Mouse (Mus musculus): ENCODE measurements at regions not wholly inside any gene's neighbourhood (a gene's known extent, or its start where the extent isn't known, plus 50 kb on each side); places are given as distances from the start of the nearest gene placed in this dataset.
A peak's percentile ranks its signal among the peaks of the same experiment; 100 is the strongest.

DNA sequence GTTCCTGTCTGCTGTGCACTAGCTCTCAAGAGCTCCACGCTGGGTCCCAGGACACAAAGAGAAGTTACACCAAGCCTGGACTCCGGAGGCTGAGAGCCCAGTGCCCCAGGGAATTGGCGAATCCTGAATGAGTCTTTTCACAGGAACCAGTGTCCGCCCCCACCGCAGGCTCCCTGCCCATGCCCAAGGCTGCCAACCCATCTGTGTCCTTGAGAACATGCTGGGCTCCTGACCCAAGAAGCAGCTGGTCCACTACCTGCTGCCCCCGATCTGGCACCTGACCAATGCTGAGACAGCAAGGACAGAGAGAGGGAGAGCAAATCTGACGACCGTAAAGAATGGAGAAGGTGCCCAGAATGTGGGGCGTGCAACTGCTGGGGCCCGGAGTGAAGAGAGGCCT, 85.2 kb upstream of the Cplx2 start:
- DNase-seq: peak; percentile 22

DNA sequence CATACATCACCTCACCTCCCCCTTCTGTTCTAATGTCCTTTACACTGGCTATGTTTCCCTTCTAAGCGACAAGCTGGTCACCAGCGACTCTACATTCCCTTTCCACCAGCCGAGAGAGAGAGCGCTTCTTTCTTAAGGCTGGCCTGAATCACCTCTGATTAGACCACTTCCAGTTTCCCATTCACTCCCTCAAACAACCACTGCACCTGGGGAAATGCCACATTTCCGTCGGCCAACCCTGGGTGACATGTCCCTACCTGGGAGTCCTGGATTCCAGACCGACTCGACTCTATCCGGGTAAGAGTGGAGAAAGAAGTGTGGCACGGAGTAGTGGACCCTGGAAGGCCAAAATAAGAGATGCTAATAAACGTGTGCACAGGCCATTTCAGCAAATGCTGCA, 84.5 kb upstream of the Cplx2 start:
- DNase-seq: no peak

DNA sequence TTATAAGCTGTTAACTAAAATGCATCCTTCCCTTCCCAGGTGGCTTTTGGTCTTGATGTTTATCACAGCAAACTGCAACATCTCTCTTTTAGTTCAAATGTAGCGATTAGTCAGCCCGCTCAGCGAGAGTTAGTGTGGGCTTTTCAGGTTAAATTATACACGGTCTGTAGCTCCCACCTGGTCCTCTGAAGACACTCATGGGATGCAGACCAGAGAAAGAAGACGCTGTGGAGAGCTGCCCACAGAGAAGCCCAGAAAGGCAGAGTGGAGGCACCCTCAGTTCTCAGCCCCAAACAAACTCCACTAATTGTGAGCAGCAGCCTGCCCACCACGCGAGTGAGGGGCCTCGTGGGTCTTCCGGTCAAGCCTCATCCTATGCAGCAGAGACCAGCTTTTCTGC, 81.1 kb upstream of the Cplx2 start:
- DNase-seq: no peak

DNA sequence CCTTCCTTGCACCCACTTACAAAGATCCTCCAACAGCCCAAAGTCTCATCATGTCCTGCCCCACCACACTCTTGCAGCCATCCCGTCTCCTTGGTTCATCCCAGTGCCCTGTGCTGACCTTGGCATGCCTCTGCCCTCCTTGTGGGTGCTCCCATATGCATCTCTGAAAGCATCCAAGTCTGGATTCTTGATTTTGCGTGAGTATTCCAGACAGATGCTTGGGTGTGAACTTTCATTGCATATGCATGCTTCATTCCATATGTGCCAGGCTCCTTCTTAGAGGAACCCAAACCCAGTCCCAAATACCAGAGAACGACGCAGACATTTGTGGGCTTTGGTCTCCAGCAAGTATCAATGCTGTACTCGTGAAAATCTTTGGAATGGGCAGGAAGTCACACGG, 78.8 kb upstream of the Cplx2 start:
- DNase-seq: no peak

DNA sequence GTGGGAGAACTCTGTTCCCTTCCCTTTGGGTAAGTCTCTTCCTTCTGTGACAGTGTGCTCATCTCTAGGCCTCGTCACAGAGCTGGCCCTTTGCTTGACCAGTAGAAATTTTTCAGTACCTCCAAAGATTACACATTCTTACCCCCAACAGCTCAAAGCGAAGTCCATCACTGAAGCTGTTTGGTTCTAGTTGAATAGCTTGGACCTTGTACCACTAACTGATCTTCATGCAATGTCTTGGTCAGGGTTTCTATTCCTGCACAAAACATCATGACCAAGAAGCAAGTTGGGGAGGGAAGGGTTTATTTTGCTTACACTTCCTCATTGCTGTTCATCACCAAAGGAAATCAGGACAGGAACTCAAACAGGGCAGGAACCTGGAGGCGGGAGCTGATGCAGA, 78.1 kb upstream of the Cplx2 start:
- no peak for DNase-seq

DNA sequence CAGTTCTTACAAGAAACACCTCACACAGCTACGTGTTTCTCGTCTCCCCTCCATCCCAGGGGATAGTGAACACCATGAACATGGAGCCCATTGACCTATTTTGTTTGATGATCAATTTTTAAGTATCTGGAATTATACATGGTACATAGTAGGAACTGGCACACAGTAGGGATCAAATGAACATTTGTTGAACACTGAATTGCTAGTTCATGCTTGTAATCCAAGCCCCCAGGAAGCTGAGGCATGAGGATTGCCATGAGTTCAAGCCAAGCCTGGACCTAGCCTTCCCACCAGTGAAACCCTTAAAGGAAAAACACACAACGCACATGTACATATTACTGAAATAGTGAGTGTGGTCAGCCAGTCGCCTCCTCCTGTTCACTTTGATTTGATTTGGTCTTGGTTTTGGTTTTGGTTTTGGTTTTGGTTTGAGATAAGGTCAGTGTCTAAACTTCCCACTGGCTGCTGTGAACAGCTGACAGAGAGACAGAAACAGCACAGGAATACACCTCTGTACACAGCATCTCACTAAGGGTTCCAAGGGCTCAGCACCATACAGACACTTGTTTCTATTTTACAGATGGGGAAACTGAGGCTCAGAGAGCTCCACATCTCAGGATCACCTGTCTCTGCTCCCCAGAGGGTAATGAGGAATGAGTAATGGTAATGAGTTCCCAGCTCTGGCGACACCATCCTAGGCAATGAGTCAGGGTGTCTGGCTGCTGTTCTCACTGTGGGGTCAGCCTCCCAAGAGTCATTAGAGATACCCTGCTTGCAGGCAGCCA, 75.5 kb upstream of the Cplx2 start:
- DNase-seq: no peak

DNA sequence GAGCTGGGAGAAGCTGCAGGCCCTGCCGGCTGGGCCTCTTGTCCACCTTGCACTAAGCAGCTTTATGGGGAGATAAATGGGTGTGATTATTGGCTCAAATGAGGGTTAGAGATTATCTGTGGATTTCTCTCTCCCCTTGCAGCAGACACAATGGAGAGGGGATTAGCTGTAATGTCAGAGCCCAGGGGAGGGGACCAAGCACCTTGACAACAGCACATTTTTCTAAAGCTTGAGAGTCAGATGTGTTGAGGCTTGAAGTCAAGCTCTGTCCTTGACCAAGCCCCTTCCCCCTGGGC, 74.9 kb upstream of the Cplx2 start:
- DNase-seq: no peak

DNA sequence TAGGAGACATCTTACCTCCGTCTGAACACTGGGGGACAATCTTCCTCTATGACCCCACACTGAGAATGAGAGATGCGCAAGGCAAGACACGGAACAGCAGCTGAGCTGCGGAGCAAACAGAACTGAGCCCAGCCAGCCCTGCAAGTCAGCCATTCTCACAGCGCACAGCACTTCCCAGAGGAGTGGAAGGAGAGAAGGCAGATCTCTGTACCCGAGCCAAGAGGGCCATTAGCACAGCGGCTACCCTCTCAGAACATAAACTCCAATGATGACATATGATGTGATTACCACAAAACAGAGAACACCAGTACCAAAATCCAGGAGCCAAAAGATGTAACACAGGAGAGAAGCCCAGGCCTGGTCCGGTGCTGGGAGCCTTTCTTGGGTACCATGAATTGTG, 72.3 kb upstream of the Cplx2 start:
- no peak for DNase-seq

DNA sequence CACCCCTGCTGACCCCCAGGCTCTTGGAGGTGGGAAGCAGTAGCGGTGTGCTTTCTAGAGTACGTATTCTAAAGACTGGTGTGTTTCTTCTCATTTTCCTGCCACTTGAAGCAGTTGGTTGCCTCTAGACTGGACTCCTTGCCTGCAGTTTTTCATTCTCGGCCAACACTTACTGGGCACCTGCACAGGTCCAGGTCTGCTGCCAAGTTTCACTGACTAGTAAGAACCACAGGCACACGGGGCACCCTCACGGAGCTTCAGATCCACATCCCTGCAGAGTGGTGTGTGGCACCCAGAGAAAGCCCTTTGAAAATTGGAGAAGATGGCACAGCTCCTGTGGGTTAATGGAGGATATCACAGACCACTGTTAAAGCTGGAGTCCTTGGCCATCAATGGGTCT, 71.9 kb upstream of the Cplx2 start:
- DNase-seq: no peak

DNA sequence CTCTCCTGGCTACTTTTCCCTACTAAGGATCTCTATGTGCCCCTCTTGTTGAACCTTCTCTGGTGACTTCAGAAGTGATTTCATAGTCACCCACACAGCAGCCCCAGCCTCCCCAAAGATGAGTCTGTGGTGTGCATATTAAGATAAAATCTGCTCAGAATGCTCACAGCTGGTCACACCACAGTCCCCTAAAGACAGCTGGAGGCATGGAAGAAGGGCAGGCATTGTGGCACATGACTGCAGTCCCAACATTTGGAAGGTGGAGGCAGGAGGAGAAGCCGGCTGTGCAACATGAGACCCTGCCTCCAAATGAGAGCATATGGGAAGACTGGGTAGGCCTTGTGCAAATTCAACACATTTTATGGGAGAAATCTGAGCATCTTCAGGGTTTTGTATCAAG, 70.0 kb upstream of the Cplx2 start:
- DNase-seq: no peak

DNA sequence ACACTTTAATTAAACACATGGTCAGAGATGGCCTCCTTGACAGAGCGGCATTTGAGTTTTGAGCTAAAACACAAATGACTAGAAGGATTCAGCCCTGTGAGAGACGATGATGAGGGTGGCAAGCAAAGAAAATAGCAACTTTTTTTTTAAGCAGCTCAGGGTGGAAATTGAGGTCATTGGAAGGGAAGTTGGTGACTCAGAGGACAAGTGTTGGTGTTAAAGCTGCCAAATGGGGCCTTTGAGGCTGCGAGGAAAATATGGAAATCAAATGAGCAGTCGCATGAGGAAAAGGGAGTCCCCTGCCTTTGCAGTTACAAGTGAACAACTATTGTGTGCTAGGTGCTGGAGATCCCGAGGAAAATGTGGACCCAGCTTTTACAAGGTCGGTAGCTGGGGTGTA, 69.5 kb upstream of the Cplx2 start:
- DNase-seq: peak; percentile 30

DNA sequence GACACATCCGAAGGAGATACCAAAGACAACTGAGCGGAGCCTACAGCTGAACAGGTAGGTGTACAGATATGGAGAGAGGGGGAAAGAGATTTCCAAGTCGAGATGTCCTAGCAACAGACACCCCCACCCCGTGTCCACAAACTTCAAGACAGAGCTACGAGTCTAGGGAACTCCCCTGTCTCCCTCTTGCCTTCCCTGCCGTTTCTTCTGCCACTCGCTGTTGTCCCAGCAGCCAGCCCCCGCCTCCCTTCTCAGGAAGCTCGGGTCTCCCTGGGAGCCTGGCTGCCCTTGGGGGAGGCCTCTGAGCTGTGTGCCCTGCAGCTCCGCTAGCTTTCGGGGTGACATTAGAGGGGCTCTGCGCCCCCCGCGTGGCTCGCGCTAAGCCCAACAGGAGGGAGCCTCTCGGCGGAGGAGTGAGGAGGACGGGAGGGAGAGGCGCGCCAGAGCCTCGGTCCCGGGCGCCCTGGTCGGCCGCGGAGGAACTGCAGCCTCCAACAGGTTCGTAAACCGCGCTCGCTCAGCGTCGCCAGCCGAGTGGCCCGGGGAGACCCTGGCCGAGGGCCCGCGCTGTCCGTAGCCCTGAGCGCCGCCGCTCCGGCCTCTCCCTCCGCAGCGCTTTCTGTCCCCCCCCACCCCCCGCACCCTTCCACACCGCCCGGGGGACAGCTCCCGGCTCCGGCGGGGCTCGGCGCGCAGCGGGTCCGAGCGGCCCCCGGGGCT, 68.6 kb upstream of the Cplx2 start:
- peak; percentile 74 for DNase-seq

DNA sequence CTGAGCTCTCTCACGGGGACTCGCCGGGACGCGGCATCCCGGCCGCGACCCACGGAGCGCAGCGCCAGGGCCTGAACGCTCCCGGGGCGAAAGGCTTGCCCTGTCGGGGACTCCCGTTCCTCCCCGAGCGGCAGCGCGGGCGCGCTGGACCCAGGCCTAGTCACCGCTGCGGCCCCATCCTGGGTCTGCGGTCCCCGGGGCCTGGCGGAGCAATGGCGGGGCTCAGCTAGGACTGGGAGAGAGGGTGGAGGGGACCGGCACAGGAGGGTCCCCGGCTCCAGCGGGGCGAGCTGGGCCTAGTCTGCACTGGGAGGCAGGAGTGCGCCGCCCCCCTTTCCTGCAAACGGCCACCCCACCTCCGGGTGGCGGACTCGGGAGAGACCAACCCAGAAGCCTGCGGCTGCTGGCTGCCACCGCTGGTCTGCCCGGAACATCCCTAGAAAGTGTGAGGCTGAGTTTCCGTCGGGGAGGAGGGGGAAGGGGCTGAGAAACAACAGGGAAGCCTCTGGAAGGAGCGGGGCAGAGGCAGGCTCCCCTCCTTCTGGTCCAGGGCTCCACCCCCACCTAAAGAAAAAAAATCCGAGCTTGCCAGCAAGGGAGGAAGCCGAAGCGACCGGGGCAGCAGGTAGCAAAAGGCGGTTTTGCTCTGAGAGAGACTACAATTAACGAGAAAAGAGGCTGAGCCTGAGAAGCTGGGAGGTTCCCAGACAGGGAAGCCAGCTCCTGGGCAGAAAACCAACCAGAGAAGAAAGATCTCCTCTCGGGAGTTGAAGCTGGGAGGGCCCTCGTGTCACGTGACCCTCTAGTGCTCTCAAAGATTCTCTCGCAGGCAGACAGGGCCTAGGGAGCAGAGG, 67.9 kb upstream of the Cplx2 start:
- DNase-seq: peak; percentile 89

DNA sequence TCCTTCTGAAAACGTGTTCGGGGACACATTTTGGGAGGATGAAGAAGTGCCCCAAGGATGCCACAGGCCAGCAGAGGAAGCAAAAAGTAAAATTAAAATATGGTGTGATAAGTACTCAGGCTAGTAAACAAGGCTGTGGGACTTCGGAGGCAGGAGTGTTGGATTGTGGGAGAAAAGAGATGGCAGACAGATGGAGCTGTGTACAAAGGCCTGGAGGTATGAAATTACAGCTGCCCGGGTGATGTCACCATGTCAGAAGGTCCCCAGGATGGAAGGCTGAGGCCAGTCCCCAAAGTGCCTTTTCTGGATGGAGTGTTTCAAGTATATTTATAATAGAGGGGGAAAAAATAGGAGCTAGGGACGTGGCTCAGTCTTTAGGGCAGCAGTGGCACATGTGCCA, 66.9 kb upstream of the Cplx2 start:
- peak; percentile 20 for DNase-seq

DNA sequence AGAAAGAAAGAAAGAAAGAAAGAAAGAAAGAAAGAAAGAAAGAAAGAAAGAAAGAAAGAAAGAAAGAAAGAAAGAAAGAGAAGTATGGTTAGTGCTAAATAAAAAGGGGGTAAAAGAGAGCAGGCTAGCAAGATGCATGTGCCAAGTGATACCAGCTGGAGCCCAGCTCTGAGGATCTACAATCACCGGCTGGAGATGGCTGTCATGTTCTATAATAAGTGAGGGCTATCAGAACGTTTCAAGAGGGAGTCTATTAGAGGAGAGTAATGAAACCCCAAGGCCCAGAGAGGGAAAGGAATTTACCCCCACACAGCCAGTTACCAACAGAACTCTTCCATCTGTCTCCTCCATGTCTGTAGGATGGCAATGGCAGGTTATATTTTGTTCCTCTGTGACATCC, 62.6 kb upstream of the Cplx2 start:
- DNase-seq: no peak

DNA sequence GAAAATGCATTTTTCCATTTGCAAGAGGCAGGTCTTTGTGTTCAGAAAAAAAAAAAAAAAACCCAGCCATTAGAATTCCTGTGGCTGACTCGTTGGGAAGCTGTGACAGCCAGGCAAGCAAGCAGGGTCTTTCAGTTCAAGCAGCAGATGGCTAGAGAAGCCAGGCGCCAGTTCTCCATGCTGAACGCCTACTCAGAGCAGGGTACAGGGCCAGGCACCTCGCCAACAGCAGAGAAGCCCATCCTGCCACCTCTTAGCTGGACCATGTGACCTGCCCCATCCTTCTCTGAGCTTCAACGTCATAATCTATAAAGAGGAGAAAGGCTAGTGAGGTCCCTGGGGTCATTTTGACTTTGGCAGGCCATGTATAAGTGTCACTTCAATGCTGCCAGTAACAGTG, 61.8 kb upstream of the Cplx2 start:
- DNase-seq: peak; percentile 51

DNA sequence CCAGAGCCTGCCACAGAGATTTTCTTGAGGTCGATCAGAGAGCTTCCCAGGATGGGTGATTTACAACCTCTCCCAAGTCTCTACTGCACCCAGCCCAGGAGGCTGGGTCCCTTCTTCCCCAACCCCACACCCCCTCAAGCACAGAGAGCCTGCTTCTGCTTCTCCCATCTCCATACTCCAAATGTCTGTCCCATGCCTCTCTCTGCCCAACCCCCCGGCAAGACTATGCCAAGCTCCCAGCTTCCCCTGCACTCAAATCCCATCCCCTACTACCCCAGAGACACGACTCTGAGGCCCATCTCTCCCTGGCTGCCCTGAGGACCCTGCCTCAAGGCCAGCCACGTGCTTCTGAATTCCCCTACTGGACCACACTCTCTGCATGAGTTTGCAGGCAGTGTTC, 61.0 kb upstream of the Cplx2 start:
- no peak for DNase-seq

DNA sequence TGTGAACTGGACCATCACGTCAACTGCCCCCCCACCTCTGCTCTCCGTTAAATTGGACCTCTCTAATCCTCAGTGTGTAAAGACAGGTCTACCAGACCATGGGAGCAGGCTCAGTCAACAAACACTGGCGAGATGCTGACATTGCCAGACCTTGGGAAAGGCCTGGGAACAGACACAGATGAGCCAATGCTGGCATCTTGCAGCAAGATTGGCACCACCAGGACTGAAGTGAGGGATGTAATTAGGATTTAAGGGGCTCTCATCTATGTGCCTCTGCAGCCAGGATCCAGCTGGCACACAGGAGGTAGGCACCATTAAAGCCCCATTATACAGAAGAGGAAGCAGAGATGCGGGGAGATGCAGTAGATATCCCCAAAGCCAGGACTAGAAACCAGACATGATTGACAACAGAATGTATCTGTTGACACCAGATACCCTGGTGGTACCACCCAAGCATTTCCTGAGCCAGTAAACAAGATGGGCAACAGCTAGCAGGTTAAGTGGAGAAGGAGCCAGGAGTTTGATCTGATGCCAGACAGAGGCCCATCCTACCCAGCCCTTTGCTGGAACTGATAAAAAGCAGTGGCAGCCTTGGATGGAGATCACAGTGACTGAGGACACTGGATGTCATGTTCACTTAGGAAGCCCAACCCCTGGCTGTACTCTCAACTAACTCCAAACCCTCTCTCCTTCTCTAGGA, 59.7 kb upstream of the Cplx2 start:
- DNase-seq: no peak

DNA sequence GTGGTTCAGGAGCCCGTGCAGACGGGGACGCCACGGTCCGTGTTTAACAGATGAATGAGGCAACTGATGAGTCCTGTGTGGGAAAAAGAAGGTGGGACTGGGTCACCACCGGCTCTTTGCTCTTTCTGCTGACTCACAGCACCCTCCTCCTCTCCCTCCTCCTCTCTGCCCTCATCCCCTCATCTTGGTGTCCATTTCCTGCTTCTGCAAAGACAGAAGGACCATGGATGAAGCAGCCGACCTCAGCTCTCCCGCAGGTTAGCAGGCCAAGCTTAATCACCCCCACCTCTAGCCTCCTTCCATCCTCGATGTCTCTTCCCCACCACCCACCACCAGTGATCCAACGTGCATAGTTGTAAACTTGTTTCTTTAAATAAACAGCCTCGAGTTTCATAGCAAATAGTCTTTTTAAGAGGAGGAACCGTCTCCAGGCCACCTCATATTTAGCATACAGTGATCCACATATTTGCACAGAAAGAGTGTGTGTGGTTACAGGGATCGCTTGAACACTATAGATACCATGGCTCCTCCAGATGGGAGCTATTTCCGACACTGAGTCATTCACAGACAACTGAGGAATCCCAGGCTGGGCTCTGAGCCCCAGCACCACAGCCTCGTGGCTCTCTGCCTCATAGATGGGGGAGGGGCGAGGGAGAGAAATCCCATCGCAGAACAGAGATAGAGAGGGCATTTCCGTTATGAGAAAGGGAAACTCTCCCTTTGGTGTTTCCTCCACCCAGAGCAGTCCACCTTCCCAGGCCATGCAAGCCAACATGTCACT, 58.6 kb upstream of the Cplx2 start:
- DNase-seq: no peak

DNA sequence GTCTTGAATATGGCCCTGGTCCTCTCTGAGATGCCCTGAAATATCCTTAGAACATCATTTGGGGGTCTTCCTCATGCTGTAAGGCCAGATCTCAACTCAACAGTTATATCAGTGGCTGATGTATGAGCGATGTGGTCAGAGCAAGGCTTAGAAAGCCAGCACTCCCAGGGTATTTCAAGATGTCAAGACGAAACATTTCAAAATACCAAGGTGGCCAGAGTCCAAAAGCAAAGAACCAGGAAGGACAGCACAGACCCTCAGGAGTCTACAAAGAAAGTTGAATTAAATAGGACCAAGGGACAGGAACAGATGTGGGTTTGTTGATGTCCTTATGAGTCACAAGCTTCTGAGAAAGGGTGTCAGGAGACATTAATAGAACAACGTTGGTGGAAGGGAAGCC, 55.8 kb upstream of the Cplx2 start:
- no peak for DNase-seq

DNA sequence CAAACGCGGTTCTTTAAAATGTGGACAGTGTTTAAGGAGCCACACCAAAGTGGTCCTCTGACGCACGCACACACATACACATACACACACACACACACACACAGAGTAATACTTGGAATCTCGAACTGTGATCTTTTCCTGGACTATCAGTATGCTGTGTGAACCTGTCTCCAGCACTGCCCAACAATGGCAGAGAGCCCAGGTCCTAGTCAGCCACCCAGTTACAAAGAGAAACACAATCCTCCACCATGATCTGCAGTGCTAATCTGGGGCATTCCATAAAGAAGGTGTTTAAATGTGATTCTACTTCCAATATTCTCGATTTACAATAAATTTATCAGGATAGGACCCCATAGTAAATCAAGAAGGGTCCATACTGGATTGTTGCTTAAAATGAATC, 54.2 kb upstream of the Cplx2 start:
- no peak for DNase-seq

DNA sequence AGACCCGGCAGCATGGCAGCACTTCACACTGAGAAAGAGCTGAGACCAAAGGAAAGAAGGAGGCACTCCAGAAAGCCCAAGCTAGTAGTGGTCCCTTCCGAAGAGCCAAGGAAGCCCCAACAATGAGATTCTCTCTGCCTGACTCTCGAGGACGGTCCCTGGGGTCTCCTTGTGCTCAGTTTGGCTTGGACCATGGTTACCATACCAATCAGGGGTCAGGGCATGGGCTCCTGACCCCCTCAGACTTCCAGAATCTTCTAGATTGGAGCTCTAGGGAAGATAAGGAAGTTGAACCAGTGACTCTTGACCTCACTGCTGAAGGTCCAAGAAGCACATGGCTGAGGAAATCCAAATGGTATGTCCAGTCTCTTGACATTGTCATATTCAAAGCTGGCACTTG, 53.0 kb upstream of the Cplx2 start:
- no peak for DNase-seq

All from adrenal gland, postnatal 14 days (tissue).